Mouse (Mus musculus) liver, embryonic 14.5 days (tissue): Measurements from ENCODE around the gene Cnpy4. TPM values are rescaled to one million over a fixed set of nuclear protein-coding genes. Genes with fewer than 3 reads are reported as not detected.

Experiments used
- ATAC-seq: fragments of 200-750 bp; cut with Nextera tagmentation; 2 replicates; pipeline ENCODE4 v1.8.0; 2017; ENCODE audit warnings: moderate number of reproducible peaks, mild to moderate bottlenecking, moderate library complexity; ENCODE audit not compliant: insufficient read depth
- DNase-seq, 3 experiments: peaks; one replicate each; pipeline ENCODE4 v3.0.0-alpha.2; 2012 to 2013; ENCODE audit warnings: low read depth in 3 of 3, low spot score in 3 of 3
- H3K27ac ChIP-seq: fragments of 300-500 bp; sonication (generic); 2 replicates; pipeline ENCODE4 v1.5.1; 2014; ENCODE audit warnings: moderate library complexity, mild to moderate bottlenecking, control low read depth, inconsistent platforms
- H3K27me3 ChIP-seq: fragments of 300-500 bp; sonication (generic); 2 replicates; pipeline ENCODE4 v1.6.1; 2014; ENCODE audit warnings: mild to moderate bottlenecking, low read length, moderate library complexity; ENCODE audit not compliant: control insufficient read depth, insufficient read depth
- H3K36me3 ChIP-seq: fragments of 300-500 bp; sonication (generic); replicated peaks from 2 replicates; pipeline ENCODE4 v1.6.1; 2014; ENCODE audit warnings: low read depth; ENCODE audit not compliant: control insufficient read depth, insufficient read depth
- H3K4me1 ChIP-seq, 2 experiments: fragments of 200-500 bp in 1 of 2; fragments of 300-500 bp in 1 of 2; sonication (generic) in 1 of 2; replicated peaks; 2 replicates each; pipeline ENCODE4 v1.6.1; 2012 to 2014; ENCODE audit warnings: antibody characterized with exemption in 1 of 2, inconsistent platforms in 1 of 2, low read length in 1 of 2; ENCODE audit not compliant: control insufficient read depth in 2 of 2, insufficient read depth in 2 of 2
- H3K4me2 ChIP-seq: fragments of 300-500 bp; sonication (generic); 2 replicates; pipeline ENCODE4 v1.6.1; 2014; ENCODE audit warnings: low read depth, mild to moderate bottlenecking, control low read depth, moderate library complexity
- H3K4me3 ChIP-seq, 2 experiments: fragments of 200-500 bp in 1 of 2; fragments of 300-500 bp in 1 of 2; sonication (generic) in 1 of 2; 2 replicates each; pipeline ENCODE4 v1.5.1; 2012 to 2014; ENCODE audit warnings: low read depth in 2 of 2, low read length in 2 of 2, mild to moderate bottlenecking in 2 of 2, control low read depth in 1 of 2, inconsistent platforms in 1 of 2, moderate library complexity in 1 of 2; ENCODE audit not compliant: insufficient read depth in 1 of 2
- H3K9ac ChIP-seq: fragments of 300-500 bp; sonication (generic); replicated peaks from 2 replicates; pipeline ENCODE4 v1.6.1; 2014; ENCODE audit warnings: mild to moderate bottlenecking, control low read depth, moderate library complexity
- H3K9me3 ChIP-seq: fragments of 300-500 bp; sonication (generic); 2 replicates; pipeline ENCODE4 v1.6.1; 2016; ENCODE audit warnings: low read length, mixed read lengths; ENCODE audit not compliant: control insufficient read depth
- CTCF ChIP-seq: IDR thresholded peaks from 2 replicates; pipeline ENCODE4 v1.5.1; 2016; ENCODE audit warnings: antibody characterized with exemption, low read depth, control low read depth
- EP300 ChIP-seq: IDR thresholded peaks from 2 replicates; pipeline ENCODE4 v1.6.1; 2016; ENCODE audit warnings: antibody characterized with exemption, low read depth
- WGBS: fragments of 180-500 bp; shearing (Covaris S2); extraction: QIAGEN DNeasy Blood & Tissue Kit; methylation state at CpG from one replicate; pipeline ENCODE4 v1.1.7; 2014; ENCODE audit not compliant: insufficient replicate concordance; 5-methylcytosine and 5-hydroxymethylcytosine counted together
- microRNA counts: library from miRNA; unstranded; fragments of <30 nt; microRNA quantifications from one replicate; lab custom pipeline; 2016
- microRNA-seq: library from miRNA; unstranded; fragments of <30 nt; microRNA quantifications from one replicate; pipeline ENCODE4, GENCODE M21; 2016
- polyA plus RNA-seq, 2 experiments: library from polyadenylated mRNA; depleted of rRNA in 1 of 2; stranded (reverse) in 1 of 2; unstranded in 1 of 2; fragments of >200 nt; fragmentation: Nextera tagmentation in 1 of 2; extraction: Ambion mirVana in 1 of 2; gene quantifications; 2 replicates each; pipeline versions ENCODE4 v1.2.1 to v1.2.3; 2012 to 2014

Gene Cnpy4
- polyA plus RNA-seq, 2 experiments: 9.5 to 12.6 TPM

GRCm38 (mm10) chr5:138228026-138228425, 40.7 kb downstream of the Cnpy4 start:
- no peak overlapping the region for H3K9ac ChIP-seq
- no peak overlapping the region for H3K27ac ChIP-seq
- H3K27me3 ChIP-seq: no peaks in the 10 kb centered on the region
- no peaks in the 10 kb centered on the region for H3K9me3 ChIP-seq
- H3K4me2 ChIP-seq: no peak overlapping the region
- H3K4me1 ChIP-seq: peaks cover 0 to 3% of the 10 kb centered on the region in 2 experiments; a peak in 1 of 4 replicates
- 17% methylated on average over 3 of the region's 3 CpGs for WGBS
- H3K36me3 ChIP-seq: no peaks in the 10 kb centered on the region
- ATAC-seq: no peak
- DNase-seq: no peak
- TF ChIP-seq CTCF (peak; percentile 66), EP300 (no peak)
- H3K4me3 ChIP-seq: no peak overlapping the region

DNA sequence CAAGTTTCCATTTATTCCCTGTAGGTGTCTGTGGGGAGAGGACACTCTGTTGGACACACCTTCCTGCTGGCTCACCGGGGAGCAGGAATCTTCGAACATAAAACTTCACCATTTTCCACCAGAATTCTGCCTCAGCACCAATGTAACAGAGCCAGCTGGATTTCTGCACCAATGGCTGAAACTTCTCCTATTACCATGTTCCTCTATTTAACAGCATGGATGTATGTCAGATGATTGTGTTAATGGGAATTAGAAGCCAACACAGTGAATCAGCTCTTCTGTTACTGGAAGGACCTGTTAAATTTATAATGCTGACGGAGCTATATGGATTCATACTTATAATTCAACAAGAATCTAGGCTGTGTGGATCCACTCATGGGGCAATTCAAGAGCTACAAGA, 42.2 kb downstream of the Cnpy4 start:
- DNase-seq: no peak
- Histone ChIP-seq H3K4me3 (no peak overlapping the region), H3K4me2 (no peak overlapping the region), H3K27me3 (no peaks in the 10 kb centered on the region), H3K4me1 (peaks cover 0 to 3% of the 10 kb centered on the region in 2 experiments; a peak in 1 of 4 replicates), H3K36me3 (no peaks in the 10 kb centered on the region), H3K9me3 (no peaks in the 10 kb centered on the region), H3K27ac (no peak overlapping the region), H3K9ac (no peak overlapping the region)
- TF ChIP-seq EP300 (no peak), CTCF (no peak)
- WGBS: 73% methylated on average over 3 of the region's 3 CpGs
- ATAC-seq: no peak

DNA sequence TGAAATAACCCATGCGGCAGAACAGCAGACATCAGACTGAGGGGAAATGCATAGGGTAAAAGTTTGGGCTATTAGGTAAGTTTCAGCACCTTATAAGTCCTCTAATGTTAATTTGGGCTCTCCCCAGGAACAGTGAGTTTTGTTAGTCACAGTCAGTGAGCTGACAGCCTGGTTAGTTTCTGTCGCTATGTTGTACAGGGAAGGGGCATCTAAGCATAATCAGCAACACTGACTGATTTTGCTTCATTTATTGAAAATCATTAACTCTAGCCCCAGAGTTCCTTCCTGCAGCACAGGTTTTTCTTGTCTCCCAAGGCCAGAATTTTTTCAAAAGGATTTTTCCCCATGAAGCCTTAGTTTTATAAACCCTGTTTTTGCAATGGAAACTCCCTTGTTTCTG, 46.5 kb downstream of the Cnpy4 start:
- ATAC-seq: no peak
- no peaks in the 10 kb centered on the region for H3K9me3 ChIP-seq

DNA sequence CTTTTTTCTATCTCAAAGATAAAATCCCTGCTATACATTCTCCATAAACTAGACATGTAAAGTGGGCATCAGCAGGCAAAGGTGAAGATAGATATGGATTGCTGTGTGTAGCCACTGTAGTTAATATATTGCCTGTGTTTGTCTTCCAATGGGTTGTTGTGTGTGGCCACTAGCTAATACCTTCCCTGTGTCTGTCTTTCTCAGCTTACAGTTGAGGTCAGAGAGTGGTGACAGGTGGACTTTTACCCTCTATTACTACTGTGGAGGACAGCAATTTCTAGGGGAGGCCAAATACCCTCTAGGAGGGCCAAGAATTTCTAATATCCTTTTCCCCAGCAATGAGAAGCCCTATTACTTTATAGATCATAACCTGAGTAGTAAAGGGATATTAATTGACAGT, 46.9 kb downstream of the Cnpy4 start:
- Histone ChIP-seq H3K27ac (no peak overlapping the region), H3K9ac (no peak overlapping the region), H3K9me3 (no peaks in the 10 kb centered on the region), H3K4me3 (no peak overlapping the region), H3K4me2 (no peak overlapping the region), H3K36me3 (no peaks in the 10 kb centered on the region), H3K27me3 (no peaks in the 10 kb centered on the region), H3K4me1 (no peaks in the 10 kb centered on the region)
- no peak for DNase-seq
- ATAC-seq: no peak
- TF ChIP-seq CTCF: no peak
- no peak for TF ChIP-seq EP300

More for the DNA sequence above, 46.5 kb downstream of the Cnpy4 start:
- H3K36me3 ChIP-seq: no peaks in the 10 kb centered on the region
- H3K27me3 ChIP-seq: no peaks in the 10 kb centered on the region
- no peak overlapping the region for H3K4me2 ChIP-seq
- H3K27ac ChIP-seq: no peak overlapping the region
- no peak overlapping the region for H3K9ac ChIP-seq
- H3K4me3 ChIP-seq: no peak overlapping the region
- no peaks in the 10 kb centered on the region for H3K4me1 ChIP-seq
- no peak for DNase-seq
- no peak for TF ChIP-seq EP300
- WGBS: 69% methylated on average over 2 of the region's 2 CpGs

- WGBS: 6% methylated on average over 2 of the region's 2 CpGs
These were observed 54.2 kb downstream of the Cnpy4 start for GRCm38 (mm10) chr5:138241511-138241910.

More at GRCm38 (mm10) chr5:138241511-138241910, 54.2 kb downstream of the Cnpy4 start:
- DNase-seq (no peak), ATAC-seq (no peak)
- Histone ChIP-seq H3K27me3 (no peaks in the 10 kb centered on the region), H3K4me1 (no peaks in the 10 kb centered on the region), H3K36me3 (no peaks in the 10 kb centered on the region), H3K4me3 (no peak overlapping the region), H3K9me3 (no peaks in the 10 kb centered on the region), H3K4me2 (no peak overlapping the region), H3K27ac (no peak overlapping the region), H3K9ac (no peak overlapping the region)
- TF ChIP-seq EP300 (no peak), CTCF (no peak)

MicroRNA genes within 50 kb of the gene (microRNA counts, 519-probe panel; counts per million panel counts)
- microRNA mmu-miR-106b (lab: Ali Mortazavi, UCI): 7,997 counts per million, percentile 81 among the panel's probes with 10 or more counts
- microRNA mmu-miR-25 (lab: Ali Mortazavi, UCI): 8,710 counts per million, percentile 91 among the panel's probes with 10 or more counts
- microRNA mmu-miR-93 (lab: Ali Mortazavi, UCI): 8,038 counts per million, percentile 83 among the panel's probes with 10 or more counts

Small RNA genes lying within 50 kb of the gene (microRNA-seq; reads per million reads assigned to microRNA genes)
- 13,688 reads per million, percentile 94 among the genes with 10 or more reads in this experiment for gene Mir106b
- gene Mir25: 2,342 reads per million, percentile 81 among the genes with 10 or more reads in this experiment
- gene Mir93: 18,123 reads per million, percentile 95 among the genes with 10 or more reads in this experiment

Other genes with a start within 250 kb of the Cnpy4 start
- 0.01 TPM in 1 of 2 replicates, not detected in the other for gene Gjc3, start 224.4 kb upstream of the Cnpy4 start, polyA plus RNA-seq (2012; rRNA removed)
- gene Gjc3, start 224.4 kb upstream of the Cnpy4 start, polyA plus RNA-seq (2014; fragmentation: Nextera tagmentation; extraction: Ambion mirVana): not detected in 2 replicates
- gene Azgp1, start 206.0 kb upstream of the Cnpy4 start, polyA plus RNA-seq (2012; rRNA removed): 2.7 TPM in 2 replicates
- 3.3 and 4.7 TPM in 2 replicates for gene Azgp1, start 206.0 kb upstream of the Cnpy4 start, polyA plus RNA-seq (2014; fragmentation: Nextera tagmentation; extraction: Ambion mirVana)
- gene Smok3a, start 166.2 kb upstream of the Cnpy4 start, polyA plus RNA-seq (2012; rRNA removed): not detected in 2 replicates
- gene Smok3a, start 166.2 kb upstream of the Cnpy4 start, polyA plus RNA-seq (2014; fragmentation: Nextera tagmentation; extraction: Ambion mirVana): not detected in 2 replicates
- not detected in 2 replicates for gene Smok3b, start 166.1 kb upstream of the Cnpy4 start, polyA plus RNA-seq (2012; rRNA removed)
- not detected in 2 replicates for gene Smok3b, start 166.1 kb upstream of the Cnpy4 start, polyA plus RNA-seq (2014; fragmentation: Nextera tagmentation; extraction: Ambion mirVana)
- gene Smok3c, start 134.3 kb upstream of the Cnpy4 start, polyA plus RNA-seq (2012; rRNA removed): not detected in 2 replicates
- not detected in 2 replicates for gene Smok3c, start 134.3 kb upstream of the Cnpy4 start, polyA plus RNA-seq (2014; fragmentation: Nextera tagmentation; extraction: Ambion mirVana)
- gene Zkscan1, start 102.4 kb upstream of the Cnpy4 start, polyA plus RNA-seq (2012; rRNA removed): 1.5 and 2.2 TPM in 2 replicates
- gene Zkscan1, start 102.4 kb upstream of the Cnpy4 start, polyA plus RNA-seq (2014; fragmentation: Nextera tagmentation; extraction: Ambion mirVana): 4.7 and 4.9 TPM in 2 replicates
- gene Zscan21, start 70.6 kb upstream of the Cnpy4 start, polyA plus RNA-seq (2012; rRNA removed): 5.3 and 7.7 TPM in 2 replicates
- gene Zscan21, start 70.6 kb upstream of the Cnpy4 start, polyA plus RNA-seq (2014; fragmentation: Nextera tagmentation; extraction: Ambion mirVana): 13.3 and 13.9 TPM in 2 replicates
- 0.81 and 1.4 TPM in 2 replicates for gene Zfp113, start 31.7 kb upstream of the Cnpy4 start, polyA plus RNA-seq (2012; rRNA removed)
- gene Zfp113, start 31.7 kb upstream of the Cnpy4 start, polyA plus RNA-seq (2014; fragmentation: Nextera tagmentation; extraction: Ambion mirVana): 2.6 and 2.7 TPM in 2 replicates
- gene Cops6, start 26.4 kb upstream of the Cnpy4 start, polyA plus RNA-seq (2012; rRNA removed): 57.7 and 62.4 TPM in 2 replicates
- 123 and 128 TPM in 2 replicates for gene Cops6, start 26.4 kb upstream of the Cnpy4 start, polyA plus RNA-seq (2014; fragmentation: Nextera tagmentation; extraction: Ambion mirVana)
- 10.3 and 10.8 TPM in 2 replicates for gene Ap4m1, start 15.5 kb upstream of the Cnpy4 start, polyA plus RNA-seq (2012; rRNA removed)
- gene Ap4m1, start 15.5 kb upstream of the Cnpy4 start, polyA plus RNA-seq (2014; fragmentation: Nextera tagmentation; extraction: Ambion mirVana): 3.9 and 4.6 TPM in 2 replicates
- gene Mcm7, start 15.1 kb upstream of the Cnpy4 start, polyA plus RNA-seq (2012; rRNA removed): 96.1 and 116 TPM in 2 replicates
- gene Mcm7, start 15.1 kb upstream of the Cnpy4 start, polyA plus RNA-seq (2014; fragmentation: Nextera tagmentation; extraction: Ambion mirVana): 182 and 200 TPM in 2 replicates
- gene Taf6, start within 50 bp of the Cnpy4 start, polyA plus RNA-seq (2012; rRNA removed): 32.8 and 34.7 TPM in 2 replicates
- 33.2 and 37.9 TPM in 2 replicates for gene Taf6, start within 50 bp of the Cnpy4 start, polyA plus RNA-seq (2014; fragmentation: Nextera tagmentation; extraction: Ambion mirVana)
- gene Mblac1, start 6.8 kb downstream of the Cnpy4 start, polyA plus RNA-seq (2012; rRNA removed): 1.8 and 2.2 TPM in 2 replicates
- 2.2 and 2.9 TPM in 2 replicates for gene Mblac1, start 6.8 kb downstream of the Cnpy4 start, polyA plus RNA-seq (2014; fragmentation: Nextera tagmentation; extraction: Ambion mirVana)
- 0.09 and 0.10 TPM in 2 replicates for gene Nxpe5, start 38.4 kb downstream of the Cnpy4 start, polyA plus RNA-seq (2012; rRNA removed)
- 0.09 and 0.23 TPM in 2 replicates for gene Nxpe5, start 38.4 kb downstream of the Cnpy4 start, polyA plus RNA-seq (2014; fragmentation: Nextera tagmentation; extraction: Ambion mirVana)
- gene Lamtor4, start 68.0 kb downstream of the Cnpy4 start, polyA plus RNA-seq (2012; rRNA removed): 26.2 and 36.3 TPM in 2 replicates
- 35.5 and 35.6 TPM in 2 replicates for gene Lamtor4, start 68.0 kb downstream of the Cnpy4 start, polyA plus RNA-seq (2014; fragmentation: Nextera tagmentation; extraction: Ambion mirVana)
- gene BC037034, start 76.5 kb downstream of the Cnpy4 start, polyA plus RNA-seq (2012; rRNA removed): 22.4 and 27.6 TPM in 2 replicates
- 1.9 and 2.5 TPM in 2 replicates for gene BC037034, start 76.5 kb downstream of the Cnpy4 start, polyA plus RNA-seq (2014; fragmentation: Nextera tagmentation; extraction: Ambion mirVana)
- 0.01 TPM in 1 of 2 replicates, not detected in the other for gene Gal3st4, start 85.4 kb downstream of the Cnpy4 start, polyA plus RNA-seq (2012; rRNA removed)
- 0.14 and 0.18 TPM in 2 replicates for gene Gal3st4, start 85.4 kb downstream of the Cnpy4 start, polyA plus RNA-seq (2014; fragmentation: Nextera tagmentation; extraction: Ambion mirVana)
- gene Gm43720, start 92.5 kb downstream of the Cnpy4 start, polyA plus RNA-seq (2012; rRNA removed): not detected in 2 replicates
- gene Gm43720, start 92.5 kb downstream of the Cnpy4 start, polyA plus RNA-seq (2014; fragmentation: Nextera tagmentation; extraction: Ambion mirVana): 0.01 and 0.04 TPM in 2 replicates
- 1.7 and 2.5 TPM in 2 replicates for gene Gpc2, start 92.5 kb downstream of the Cnpy4 start, polyA plus RNA-seq (2012; rRNA removed)
- gene Gpc2, start 92.5 kb downstream of the Cnpy4 start, polyA plus RNA-seq (2014; fragmentation: Nextera tagmentation; extraction: Ambion mirVana): not detected in 2 replicates
- 2.7 and 3.1 TPM in 2 replicates for gene Stag3, start 92.8 kb downstream of the Cnpy4 start, polyA plus RNA-seq (2012; rRNA removed)
- 1.8 and 1.9 TPM in 2 replicates for gene Stag3, start 92.8 kb downstream of the Cnpy4 start, polyA plus RNA-seq (2014; fragmentation: Nextera tagmentation; extraction: Ambion mirVana)
- gene Pvrig, start 154.5 kb downstream of the Cnpy4 start, polyA plus RNA-seq (2012; rRNA removed): 0.33 and 0.49 TPM in 2 replicates
- 0.34 and 0.36 TPM in 2 replicates for gene Pvrig, start 154.5 kb downstream of the Cnpy4 start, polyA plus RNA-seq (2014; fragmentation: Nextera tagmentation; extraction: Ambion mirVana)